Mouse (Mus musculus): Measurements from ENCODE around the gene Kdm4b. TPM values are rescaled to one million over a fixed set of nuclear protein-coding genes. Genes with fewer than 3 reads are reported as not detected.

Kdm4b gene
- polyA plus RNA-seq, 1 experiment from 2014 or later = 86.6 TPM

DNA sequence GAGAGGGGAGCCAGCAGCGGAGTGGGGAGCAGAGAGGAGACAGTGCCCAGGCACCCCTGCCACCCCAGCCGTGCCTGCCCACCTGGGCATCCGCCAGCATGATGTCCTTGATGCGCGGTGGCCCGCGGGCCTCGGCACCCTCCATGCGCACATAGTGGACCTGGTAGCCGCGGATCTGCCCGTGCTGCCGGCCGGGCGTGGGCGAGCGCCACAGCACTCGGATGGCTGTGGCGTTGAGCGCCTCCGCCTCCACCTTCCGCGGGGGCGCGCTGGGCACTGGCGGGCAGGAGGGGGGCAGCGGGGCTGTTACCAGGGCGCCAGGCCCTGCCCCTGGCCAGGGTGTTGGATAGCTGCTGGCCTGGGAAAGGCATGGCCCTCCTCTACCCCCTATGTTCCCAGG lies 102.0 kb downstream of the Kdm4b start:
- Histone ChIP-seq H3K27ac (no peak overlapping the region), H3K27me3 (replicated peaks) (no peaks in the 10 kb centered on the region), H3K4me3 (no peak overlapping the region), H3K4me2 (no peak overlapping the region), H3K9ac (no peak overlapping the region), H3K36me3 (replicated peaks) (peaks cover 55% of the 10 kb centered on the region), H3K4me1 (peaks cover 15% of the 10 kb centered on the region), H3K9me3 (no peaks in the 10 kb centered on the region)
- 72% methylated on average over 28 of the region's 28 CpGs for WGBS
- ATAC-seq (replicated peaks) = no peak

GRCm38 (mm10) chr17:56431582-56431981 lies 105.7 kb downstream of the Kdm4b start:
- no peak overlapping the region for H3K4me3 ChIP-seq
- no peak overlapping the region for H3K4me2 ChIP-seq
- no peaks in the 10 kb centered on the region for H3K27me3 ChIP-seq (replicated peaks)
- H3K4me1 ChIP-seq = no peaks in the 10 kb centered on the region
- no peak overlapping the region for H3K27ac ChIP-seq
- no peak for ATAC-seq (replicated peaks)
- no peaks in the 10 kb centered on the region for H3K9me3 ChIP-seq
- 84% methylated on average over 3 of the region's 3 CpGs for WGBS
- H3K36me3 ChIP-seq (replicated peaks) = peaks cover 58% of the 10 kb centered on the region
- no peak overlapping the region for H3K9ac ChIP-seq

DNA sequence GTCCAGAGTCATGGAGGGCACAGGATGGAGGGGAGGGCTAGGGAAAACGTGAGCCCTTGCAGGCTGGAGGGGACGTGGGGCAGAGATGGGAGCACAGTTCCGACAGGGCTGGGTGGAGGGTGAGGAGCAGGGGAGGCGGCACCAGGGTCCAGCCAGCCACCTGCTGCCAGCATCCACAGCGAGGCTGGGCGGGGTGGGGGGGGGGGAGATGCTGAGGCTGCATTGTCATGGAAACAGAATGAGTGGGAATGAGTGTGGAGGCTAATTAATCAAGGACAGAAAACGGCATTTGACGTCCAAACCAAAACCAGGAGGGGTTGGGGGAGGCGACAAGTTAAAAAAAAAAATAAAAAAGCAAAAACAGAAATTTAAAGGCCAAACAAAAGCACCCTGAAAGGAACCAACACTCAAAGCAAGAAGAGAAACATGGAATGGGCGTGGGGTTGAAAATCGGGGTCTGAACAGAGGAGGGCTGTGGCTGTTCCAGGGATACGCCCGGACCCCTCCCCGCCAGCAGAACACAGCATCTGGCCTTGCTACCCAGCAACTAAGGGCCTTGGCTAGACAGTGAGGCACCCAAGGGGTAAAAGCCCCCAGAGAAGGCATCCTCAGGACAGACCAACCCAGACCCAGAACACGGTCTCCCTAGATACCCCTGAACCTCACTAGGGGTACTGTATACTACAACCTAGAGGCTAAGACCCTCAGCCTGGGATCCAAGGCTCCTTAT lies 114.0 kb downstream of the Kdm4b start:
- ATAC-seq (replicated peaks) = peak; percentile 29; the same call in 1 of the 2 replicates

DNA sequence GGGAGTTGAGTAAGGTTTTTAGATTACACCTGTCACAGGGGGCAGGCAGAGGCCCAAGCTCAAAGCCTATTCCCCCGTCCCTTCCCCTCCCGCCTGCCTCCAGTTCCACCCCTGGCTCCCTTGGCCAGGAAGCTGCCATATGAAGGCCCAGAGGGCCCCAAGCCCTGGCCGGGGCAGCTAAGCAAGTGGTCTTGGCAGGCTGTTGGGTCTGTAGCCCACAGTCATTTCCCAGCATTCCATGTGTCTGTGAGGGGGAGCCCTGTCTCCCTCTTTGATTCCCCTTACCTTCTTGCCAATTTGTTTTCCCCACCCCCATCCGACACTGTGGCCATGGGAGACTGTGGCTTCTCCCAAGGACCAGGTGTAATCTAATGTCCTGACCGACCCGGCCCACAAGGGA lies 116.5 kb downstream of the Kdm4b start:
- Histone ChIP-seq H3K4me2 (no peak overlapping the region), H3K27ac (no peak overlapping the region), H3K4me3 (no peak overlapping the region), H3K36me3 (replicated peaks) (peaks cover 23% of the 10 kb centered on the region), H3K9ac (no peak overlapping the region), H3K27me3 (replicated peaks) (no peaks in the 10 kb centered on the region), H3K4me1 (peaks cover 30% of the 10 kb centered on the region), H3K9me3 (no peaks in the 10 kb centered on the region)
- 74% methylated on average over 6 of the region's 6 CpGs for WGBS
- no peak for ATAC-seq (replicated peaks)

More for the DNA sequence above, 114.0 kb downstream of the Kdm4b start:
- Histone ChIP-seq H3K27ac (peak overlapping the region; percentile 50), H3K4me1 (peaks cover 11% of the 10 kb centered on the region), H3K27me3 (replicated peaks) (no peaks in the 10 kb centered on the region), H3K4me3 (no peak overlapping the region), H3K9me3 (no peaks in the 10 kb centered on the region), H3K36me3 (replicated peaks) (peaks cover 39% of the 10 kb centered on the region), H3K4me2 (no peak overlapping the region), H3K9ac (no peak overlapping the region)
- WGBS = 53% methylated on average over 15 of the region's 15 CpGs

DNA sequence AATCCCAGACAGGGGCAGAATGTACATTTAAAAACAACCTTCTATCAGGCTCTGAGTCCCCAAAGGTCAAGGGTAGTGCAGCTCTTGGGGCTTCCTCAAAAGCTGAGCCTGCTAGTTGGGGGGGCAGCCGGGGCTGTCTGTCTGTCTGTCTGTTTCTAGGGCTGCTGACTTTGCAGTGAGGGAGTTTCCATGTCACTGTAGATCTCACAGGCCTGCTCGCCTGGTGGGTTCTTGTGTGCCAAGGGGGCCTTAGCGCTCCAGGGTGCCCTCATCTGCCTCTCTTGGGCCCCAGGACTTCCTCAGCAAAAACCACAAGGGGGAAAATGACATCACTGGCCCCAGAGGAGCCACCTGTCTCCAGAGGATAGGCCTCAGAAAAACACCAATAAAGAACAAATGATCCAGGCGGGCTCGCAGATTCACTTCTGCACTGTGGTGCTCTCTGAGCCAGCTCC lies 117.5 kb downstream of the Kdm4b start:
- WGBS = 93% methylated on average over 5 of the region's 5 CpGs
- Histone ChIP-seq H3K4me3 (no peak overlapping the region), H3K27me3 (replicated peaks) (no peaks in the 10 kb centered on the region), H3K27ac (no peak overlapping the region), H3K9me3 (no peaks in the 10 kb centered on the region), H3K9ac (no peak overlapping the region), H3K4me2 (no peak overlapping the region), H3K36me3 (replicated peaks) (peaks cover 19% of the 10 kb centered on the region), H3K4me1 (peaks cover 30% of the 10 kb centered on the region)
- ATAC-seq (replicated peaks) = no peak

- H3K27ac ChIP-seq = peak overlapping the region; percentile 46
- WGBS = 94% methylated on average over 3 of the region's 3 CpGs
- peaks cover 31% of the 10 kb centered on the region for H3K36me3 ChIP-seq (replicated peaks)
- H3K4me2 ChIP-seq = no peak overlapping the region
- no peak overlapping the region for H3K4me3 ChIP-seq
- ATAC-seq (replicated peaks) = no peak
- no peaks in the 10 kb centered on the region for H3K9me3 ChIP-seq
- H3K4me1 ChIP-seq = peaks cover 30% of the 10 kb centered on the region
- H3K27me3 ChIP-seq (replicated peaks) = no peaks in the 10 kb centered on the region
- H3K9ac ChIP-seq = no peak overlapping the region
Observed at GRCm38 (mm10) chr17:56444771-56445170, 118.9 kb downstream of the Kdm4b start.

DNA sequence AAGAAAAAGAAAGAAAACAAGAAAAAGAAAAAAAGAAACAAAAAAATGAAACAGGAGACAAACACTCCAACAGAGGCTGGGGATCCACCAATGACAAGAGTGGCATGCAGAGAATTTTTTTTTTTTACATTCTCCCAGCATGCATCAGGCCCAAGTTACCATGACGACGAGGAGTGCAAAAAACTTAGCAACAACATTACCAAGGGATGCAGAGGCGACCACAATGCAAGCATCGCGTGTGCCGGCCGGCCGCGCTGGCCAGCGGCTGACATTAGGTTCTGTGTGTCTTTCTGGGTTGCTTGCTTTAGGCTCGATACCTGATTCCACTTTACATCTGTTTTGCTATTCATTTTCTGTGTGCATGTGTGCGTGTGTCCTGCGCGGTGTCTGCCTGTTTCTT lies 119.5 kb downstream of the Kdm4b start:
- ATAC-seq (replicated peaks) = peak; percentile 40
- Histone ChIP-seq H3K27me3 (replicated peaks) (no peaks in the 10 kb centered on the region), H3K4me2 (no peak overlapping the region), H3K4me1 (peaks cover 25% of the 10 kb centered on the region), H3K27ac (peak overlapping the region; percentile 59), H3K9me3 (no peaks in the 10 kb centered on the region), H3K36me3 (replicated peaks) (peaks cover 37% of the 10 kb centered on the region), H3K9ac (no peak overlapping the region; the same call in 1 of the 2 replicates), H3K4me3 (no peak overlapping the region)
- WGBS = 29% methylated on average over 14 of the region's 14 CpGs

- WGBS = 84% methylated on average over 2 of the region's 2 CpGs
- H3K36me3 ChIP-seq (replicated peaks) = peaks cover 50% of the 10 kb centered on the region
- H3K4me3 ChIP-seq = no peak overlapping the region
- no peak overlapping the region for H3K9ac ChIP-seq
- no peaks in the 10 kb centered on the region for H3K27me3 ChIP-seq (replicated peaks)
- H3K4me2 ChIP-seq = no peak overlapping the region
- no peak for ATAC-seq (replicated peaks)
- H3K9me3 ChIP-seq = no peaks in the 10 kb centered on the region
- no peak overlapping the region for H3K27ac ChIP-seq
- H3K4me1 ChIP-seq = peaks cover 23% of the 10 kb centered on the region
Observed at GRCm38 (mm10) chr17:56447716-56448115, 121.9 kb downstream of the Kdm4b start.

Small RNA genes lying within 50 kb of the gene (microRNA-seq; reads per million reads assigned to microRNA genes)
- gene Mir6977 = 5.9 reads per million, percentile 25 among the genes with 10 or more reads in this experiment

Other genes starting within 250 kb of the Kdm4b start
- gene Hdgfl2, start 246.4 kb upstream of the Kdm4b start, polyA plus RNA-seq (2015; fragmentation: Nextera tagmentation; extraction: Ambion mirVana) = 162 and 164 TPM in 2 replicates
- gene Plin4, start 216.3 kb upstream of the Kdm4b start, polyA plus RNA-seq (2015; fragmentation: Nextera tagmentation; extraction: Ambion mirVana) = 0.13 and 0.15 TPM in 2 replicates
- gene Plin5, start 208.5 kb upstream of the Kdm4b start, polyA plus RNA-seq (2015; fragmentation: Nextera tagmentation; extraction: Ambion mirVana) = 1.9 and 2.1 TPM in 2 replicates
- 0.12 and 0.28 TPM in 2 replicates for gene Lrg1, start 204.1 kb upstream of the Kdm4b start, polyA plus RNA-seq (2015; fragmentation: Nextera tagmentation; extraction: Ambion mirVana)
- 19.0 and 21.4 TPM in 2 replicates for gene Sema6b, start 185.7 kb upstream of the Kdm4b start, polyA plus RNA-seq (2015; fragmentation: Nextera tagmentation; extraction: Ambion mirVana)
- gene Tnfaip8l1, start 163.6 kb upstream of the Kdm4b start, polyA plus RNA-seq (2015; fragmentation: Nextera tagmentation; extraction: Ambion mirVana) = 11.1 and 12.7 TPM in 2 replicates
- gene Mydgf, start 142.1 kb upstream of the Kdm4b start, polyA plus RNA-seq (2015; fragmentation: Nextera tagmentation; extraction: Ambion mirVana) = 74.9 and 76.4 TPM in 2 replicates
- gene Dpp9, start 107.2 kb upstream of the Kdm4b start, polyA plus RNA-seq (2015; fragmentation: Nextera tagmentation; extraction: Ambion mirVana) = 27.8 and 29.1 TPM in 2 replicates
- gene Fem1a, start 69.3 kb upstream of the Kdm4b start, polyA plus RNA-seq (2015; fragmentation: Nextera tagmentation; extraction: Ambion mirVana) = 20.1 and 20.5 TPM in 2 replicates
- gene Ticam1, start 49.3 kb upstream of the Kdm4b start, polyA plus RNA-seq (2015; fragmentation: Nextera tagmentation; extraction: Ambion mirVana) = 1.2 and 1.5 TPM in 2 replicates
- gene Plin3, start 33.2 kb upstream of the Kdm4b start, polyA plus RNA-seq (2015; fragmentation: Nextera tagmentation; extraction: Ambion mirVana) = 12.0 and 13.3 TPM in 2 replicates
- not detected in 2 replicates for gene Arrdc5, start 25.8 kb upstream of the Kdm4b start, polyA plus RNA-seq (2015; fragmentation: Nextera tagmentation; extraction: Ambion mirVana)
- 19.2 and 20.8 TPM in 2 replicates for gene Uhrf1, start 22.7 kb upstream of the Kdm4b start, polyA plus RNA-seq (2015; fragmentation: Nextera tagmentation; extraction: Ambion mirVana)
- gene Ptprs, start 150.4 kb downstream of the Kdm4b start, polyA plus RNA-seq (2015; fragmentation: Nextera tagmentation; extraction: Ambion mirVana) = 339 and 349 TPM in 2 replicates
- gene Znrf4, start 186.4 kb downstream of the Kdm4b start, polyA plus RNA-seq (2015; fragmentation: Nextera tagmentation; extraction: Ambion mirVana) = not detected in 2 replicates
- 1.4 and 2.0 TPM in 2 replicates for gene Gm20219, start 228.3 kb downstream of the Kdm4b start, polyA plus RNA-seq (2015; fragmentation: Nextera tagmentation; extraction: Ambion mirVana)

Measured in midbrain, embryonic 15.5 days (tissue).